Mouse (Mus musculus) E14TG2a.4 (cell line): ENCODE measurements at regions not wholly inside any gene's neighbourhood (a gene's known extent, or its start where the extent isn't known, plus 50 kb on each side); places are given as distances from the start of the nearest gene placed in this dataset.

Experiments
- CTCF ChIP-seq: conservative IDR thresholded peaks from 2 replicates; pipeline ENCODE4 v1.5.1; 2014; ENCODE audit warnings: low read length
- NANOG ChIP-seq: IDR thresholded peaks from 2 replicates; pipeline ENCODE4 v1.6.1; 2014; ENCODE audit warnings: borderline replicate concordance, low read length, mixed read lengths
- POU5F1 ChIP-seq: IDR thresholded peaks from 2 replicates; pipeline ENCODE4 v1.6.1; 2014; ENCODE audit warnings: low read length, borderline replicate concordance

DNA sequence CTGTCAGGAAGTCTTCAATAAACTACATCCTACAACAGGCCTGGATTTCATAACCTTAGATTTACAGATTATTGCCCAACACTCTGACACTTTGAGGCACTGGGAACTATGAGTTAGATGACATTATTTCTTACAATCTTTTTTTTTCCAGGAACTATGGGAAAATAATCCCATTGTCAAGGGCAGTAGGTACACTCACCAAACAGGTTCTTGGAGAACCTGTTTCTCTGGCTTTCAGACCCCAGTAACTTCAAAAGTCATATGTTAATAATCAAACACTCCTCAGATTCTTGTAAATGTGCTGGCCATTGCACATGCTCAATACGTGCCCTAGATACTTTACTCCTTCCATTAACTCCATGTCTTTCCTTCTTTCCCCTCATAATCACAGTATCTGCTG, 769.1 kb downstream of the Nedd1 start:
- TF ChIP-seq CTCF (no peak), NANOG (no peak), POU5F1 (no peak)
